In genomic region chr10:80190491-80191051, GRCm38 (mm10) we compare ENCODE assay signal across 8 mouse cellular contexts. TPM values are rescaled to one million over a fixed set of nuclear protein-coding genes. Genes with fewer than 3 reads are reported as not detected.
DNase-seq lines count a peak whose midpoint lies in the region; ATAC-seq and TF ChIP-seq lines count a peak whose summit lies in the region.

No protein-coding gene starts in this region.

- no peak for TF ChIP-seq POLR2A in thymus, adult 2 months (IDR thresholded peaks at IDR 0.05; ENCODE audit: control insufficient read depth, extremely low read depth, insufficient read depth, low read length, poor library complexity)

- peak; percentile 59; the same call in 1 of the 2 replicates for ATAC-seq in heart, postnatal 0 days (ENCODE audit: insufficient read depth, low read depth)
- ATAC-seq in midbrain, embryonic 15.5 days (replicated peaks), result peak; percentile 28

- peak overlapping the region; percentile 64 for H3K4me2 ChIP-seq in heart, postnatal 0 days (ENCODE audit: low read depth, low read length)
- H3K4me2 ChIP-seq in midbrain, embryonic 15.5 days, result peak overlapping the region; percentile 58

- no peak overlapping the region for H3K27ac ChIP-seq in heart, postnatal 0 days (ENCODE audit: low read depth)
- peak overlapping the region; percentile 81 for H3K27ac ChIP-seq in limb, embryonic 10.5 days
- H3K27ac ChIP-seq in midbrain, embryonic 15.5 days, result peak overlapping the region; percentile 83
- H3K27ac ChIP-seq in thymus, adult 2 months (ENCODE audit: control insufficient read depth, insufficient read depth, low read length), result no peak overlapping the region

- H3K36me3 ChIP-seq in heart, postnatal 0 days (replicated peaks; ENCODE audit: control insufficient read depth, insufficient read depth, low read length), result no peaks in the 10 kb centered on the region
- H3K36me3 ChIP-seq in limb, embryonic 10.5 days, result peaks cover 39% of the 10 kb centered on the region
- peaks cover 7% of the 10 kb centered on the region for H3K36me3 ChIP-seq in midbrain, embryonic 15.5 days (replicated peaks)
- H3K36me3 ChIP-seq in thymus, adult 2 months (ENCODE audit: control insufficient read depth, insufficient read depth, low read length), result no peaks in the 10 kb centered on the region

- TF ChIP-seq CTCF in heart, postnatal 0 days (IDR thresholded peaks at IDR 0.05; ENCODE audit: low read depth), result no peak
- no peak for TF ChIP-seq CTCF in thymus, adult 2 months (IDR thresholded peaks at IDR 0.05; ENCODE audit: borderline replicate concordance, control insufficient read depth, extremely low read depth, insufficient read depth, low read length, poor library complexity)

- H3K4me1 ChIP-seq in heart, postnatal 0 days (ENCODE audit: control insufficient read depth, insufficient read depth), result peaks cover 12% of the 10 kb centered on the region
- peaks cover 37% of the 10 kb centered on the region for H3K4me1 ChIP-seq in limb, embryonic 10.5 days
- peaks cover 35% of the 10 kb centered on the region for H3K4me1 ChIP-seq in midbrain, embryonic 15.5 days
- no peaks in the 10 kb centered on the region; the same call in 1 of the 2 replicates for H3K4me1 ChIP-seq in thymus, adult 2 months (replicated peaks; ENCODE audit: control insufficient read depth, insufficient read depth, low read length)

- WGBS in heart, postnatal 0 days, result under 1% methylated on average over 47 of the region's 48 CpGs
- WGBS in limb, embryonic 10.5 days, result under 1% methylated on average over 48 of the region's 48 CpGs
- WGBS in midbrain, embryonic 15.5 days, result under 1% methylated on average over 44 of the region's 48 CpGs
- WGBS in thymus, adult 2 months, result 2% methylated on average over 47 of the region's 48 CpGs

- peak overlapping the region; percentile 45 for H3K9ac ChIP-seq in heart, postnatal 0 days (replicated peaks; ENCODE audit: low read depth, low read length)
- peak overlapping the region; percentile 58 for H3K9ac ChIP-seq in midbrain, embryonic 15.5 days

- peaks cover 54% of the 10 kb centered on the region for H3K27me3 ChIP-seq in heart, postnatal 0 days (ENCODE audit: control insufficient read depth, insufficient read depth, low read length)
- H3K27me3 ChIP-seq in limb, embryonic 10.5 days (ENCODE audit: low read depth, poor library complexity, severe bottlenecking), result peaks cover 87% of the 10 kb centered on the region
- H3K27me3 ChIP-seq in midbrain, embryonic 15.5 days (replicated peaks), result no peaks in the 10 kb centered on the region
- H3K27me3 ChIP-seq in thymus, adult 2 months (ENCODE audit: control insufficient read depth, insufficient read depth, low read length), result peaks cover 24% of the 10 kb centered on the region

- peak overlapping the region; percentile 44 for H3K4me3 ChIP-seq in heart, postnatal 0 days (ENCODE audit: low read depth, low read length)
- peak overlapping the region; percentile 54 for H3K4me3 ChIP-seq in limb, embryonic 10.5 days
- peak overlapping the region; percentile 31 for H3K4me3 ChIP-seq in midbrain, embryonic 15.5 days
- H3K4me3 ChIP-seq in thymus, adult 2 months (ENCODE audit: control insufficient read depth, insufficient read depth, low read length), result no peak overlapping the region

- peak; percentile 62 to 64 for DNase-seq in left cerebral cortex, postnatal 14 days (ENCODE audit: low spot score in 2 of 2)
- no peak for DNase-seq in left cerebral cortex, adult 8-10 months (ENCODE audit: low spot score in 2 of 2)
- peak; percentile 74 for DNase-seq in embryo, embryonic 10.5 days (ENCODE audit: low spot score)
- DNase-seq in heart, postnatal 0 days (ENCODE audit: low spot score), result no peak
- peak; percentile 78 for DNase-seq in limb, embryonic 10.5 days (ENCODE audit: low spot score)
- DNase-seq in thymus, adult 2 months, result no peak
- no peak for DNase-seq in thymus, postnatal 10 days (ENCODE audit: low spot score in 2 of 2)

- intact Hi-C loops in left cerebral cortex, postnatal 14 days (cut with DNase I), result no loop called here

- H3K9me3 ChIP-seq in heart, postnatal 0 days (replicated peaks; ENCODE audit: control insufficient read depth, low read length), result no peaks in the 10 kb centered on the region
- H3K9me3 ChIP-seq in limb, embryonic 10.5 days (replicated peaks), result no peaks in the 10 kb centered on the region
- no peaks in the 10 kb centered on the region for H3K9me3 ChIP-seq in midbrain, embryonic 15.5 days

- TF ChIP-seq EP300 in heart, postnatal 0 days (IDR thresholded peaks at IDR 0.05; ENCODE audit: low read depth), result no peak

RNA-seq across cellular contexts. Expression of gene Efna2, which starts 11.3 kb away (rescaled TPM):
- 10 to 100 TPM; 13.9 to 14.3 TPM for total RNA-seq in left cerebral cortex, postnatal 14 days (2021)
- 1 to 10 TPM; 6.8 to 9.1 (median 7.7) TPM for total RNA-seq in left cerebral cortex, adult 8-10 months (2022)
- 2.4 and 3.0 TPM in 2 replicates for total RNA-seq in heart, postnatal 0 days (2014; rRNA removed; ENCODE audit: low replicate concordance)
- polyA plus RNA-seq in heart, postnatal 0 days (2015; fragmentation: Nextera tagmentation; extraction: Ambion mirVana), result 3.3 and 3.7 TPM in 2 replicates
- 63.1 and 66.8 TPM in 2 replicates for polyA plus RNA-seq in limb, embryonic 10.5 days (2016; fragmentation: Nextera tagmentation; extraction: Ambion mirVana)
- 53.4 and 54.6 TPM in 2 replicates for polyA plus RNA-seq in midbrain, embryonic 15.5 days (2015; fragmentation: Nextera tagmentation; extraction: Ambion mirVana)
- 3.1 and 3.6 TPM in 2 replicates for polyA plus RNA-seq in thymus, adult 2 months (2012; rRNA removed)

RNA-seq across cellular contexts. Expression of gene 1600002K03Rik, which starts 17.8 kb away (rescaled TPM):
- total RNA-seq in left cerebral cortex, postnatal 14 days (2021), result 1 to 10 TPM; 5.7 to 6.2 TPM
- 1 to 10 TPM; 4.1 to 6.0 (median 5.5) TPM for total RNA-seq in left cerebral cortex, adult 8-10 months (2022)
- total RNA-seq in heart, postnatal 0 days (2014; rRNA removed; ENCODE audit: low replicate concordance), result 0.66 and 8.9 TPM in 2 replicates
- 4.6 and 5.7 TPM in 2 replicates for polyA plus RNA-seq in heart, postnatal 0 days (2015; fragmentation: Nextera tagmentation; extraction: Ambion mirVana)
- 8.7 and 13.1 TPM in 2 replicates for polyA plus RNA-seq in limb, embryonic 10.5 days (2016; fragmentation: Nextera tagmentation; extraction: Ambion mirVana)
- 13.3 and 14.7 TPM in 2 replicates for polyA plus RNA-seq in midbrain, embryonic 15.5 days (2015; fragmentation: Nextera tagmentation; extraction: Ambion mirVana)
- 11.1 and 14.8 TPM in 2 replicates for polyA plus RNA-seq in thymus, adult 2 months (2012; rRNA removed)

RNA-seq across cellular contexts. Expression of gene Cirbp, which starts 24.8 kb away (rescaled TPM):
- 100 to 1,000 TPM in 1 of 2 experiments, 10 to 100 TPM in 1; 95.6 to 111 TPM for total RNA-seq in left cerebral cortex, postnatal 14 days (2021)
- total RNA-seq in left cerebral cortex, adult 8-10 months (2022), result 100 to 1,000 TPM; 124 to 159 (median 143) TPM
- total RNA-seq in heart, postnatal 0 days (2014; rRNA removed; ENCODE audit: low replicate concordance), result 121 and 163 TPM in 2 replicates
- polyA plus RNA-seq in heart, postnatal 0 days (2015; fragmentation: Nextera tagmentation; extraction: Ambion mirVana), result 208 and 330 TPM in 2 replicates
- polyA plus RNA-seq in limb, embryonic 10.5 days (2016; fragmentation: Nextera tagmentation; extraction: Ambion mirVana), result 90.7 and 129 TPM in 2 replicates
- 364 and 392 TPM in 2 replicates for polyA plus RNA-seq in midbrain, embryonic 15.5 days (2015; fragmentation: Nextera tagmentation; extraction: Ambion mirVana)
- polyA plus RNA-seq in thymus, adult 2 months (2012; rRNA removed), result 173 and 193 TPM in 2 replicates

RNA-seq across cellular contexts. Expression of gene Mum1, which starts 35.7 kb away (rescaled TPM):
- total RNA-seq in left cerebral cortex, postnatal 14 days (2021), result 10 to 100 TPM; 39.4 to 41.5 TPM
- total RNA-seq in left cerebral cortex, adult 8-10 months (2022), result 10 to 100 TPM; 41.9 to 51.7 (median 44.1) TPM
- total RNA-seq in heart, postnatal 0 days (2014; rRNA removed; ENCODE audit: low replicate concordance), result 41.4 and 59.7 TPM in 2 replicates
- 18.4 and 22.9 TPM in 2 replicates for polyA plus RNA-seq in heart, postnatal 0 days (2015; fragmentation: Nextera tagmentation; extraction: Ambion mirVana)
- 122 and 128 TPM in 2 replicates for polyA plus RNA-seq in limb, embryonic 10.5 days (2016; fragmentation: Nextera tagmentation; extraction: Ambion mirVana)
- polyA plus RNA-seq in midbrain, embryonic 15.5 days (2015; fragmentation: Nextera tagmentation; extraction: Ambion mirVana), result 56.4 and 59.5 TPM in 2 replicates
- 111 and 113 TPM in 2 replicates for polyA plus RNA-seq in thymus, adult 2 months (2012; rRNA removed)

RNA-seq across cellular contexts. Expression of gene Midn, which starts 42.5 kb away (rescaled TPM):
- 10 to 100 TPM; 94.0 to 96.3 TPM for total RNA-seq in left cerebral cortex, postnatal 14 days (2021)
- total RNA-seq in left cerebral cortex, adult 8-10 months (2022), result 10 to 100 TPM; 48.5 to 76.4 (median 64.1) TPM
- 100 and 122 TPM in 2 replicates for total RNA-seq in heart, postnatal 0 days (2014; rRNA removed; ENCODE audit: low replicate concordance)
- polyA plus RNA-seq in heart, postnatal 0 days (2015; fragmentation: Nextera tagmentation; extraction: Ambion mirVana), result 12.4 and 15.8 TPM in 2 replicates
- polyA plus RNA-seq in limb, embryonic 10.5 days (2016; fragmentation: Nextera tagmentation; extraction: Ambion mirVana), result 26.2 and 27.1 TPM in 2 replicates
- 29.5 and 29.9 TPM in 2 replicates for polyA plus RNA-seq in midbrain, embryonic 15.5 days (2015; fragmentation: Nextera tagmentation; extraction: Ambion mirVana)
- 342 and 374 TPM in 2 replicates for polyA plus RNA-seq in thymus, adult 2 months (2012; rRNA removed)

Comparison
In these comparisons a context has a peak if more than half of its experiments do, and no peak if none do; other contexts are left out.
1. DNase-seq: peak in left cerebral cortex, postnatal 14 days (2 of 2), embryo, embryonic 10.5 days (single experiment) and limb, embryonic 10.5 days (single experiment); none in left cerebral cortex, adult 8-10 months (0 of 2), heart, postnatal 0 days (single experiment), thymus, adult 2 months (single experiment) and thymus, postnatal 10 days (0 of 2).
2. H3K27ac ChIP-seq: peak in limb, embryonic 10.5 days (single experiment) and midbrain, embryonic 15.5 days (single experiment); none in heart, postnatal 0 days (single experiment) and thymus, adult 2 months (single experiment).
3. RNA of gene Efna2, which starts 11.3 kb away (polyA plus RNA-seq): 63.1 to 66.8 TPM in limb, embryonic 10.5 days and 53.4 to 54.6 TPM in midbrain, embryonic 15.5 days; 3.1 to 3.6 TPM in thymus, adult 2 months and 3.3 to 3.7 TPM in heart, postnatal 0 days; every median in the first group is over 10 times any median in the second.